In genomic region chr11:88330799-88331198, GRCm38 (mm10) we compare ENCODE assay signal across 9 mouse cellular contexts. TPM values are rescaled to one million over a fixed set of nuclear protein-coding genes. Genes with fewer than 3 reads are reported as not detected.
A peak's percentile ranks its signal among the peaks of the same experiment; 100 is the strongest.
DNase-seq lines count a peak whose midpoint lies in the region; ATAC-seq and TF ChIP-seq lines count a peak whose summit lies in the region.
"Had no signal": no experiment of that assay in that cellular context is flagged by ENCODE, and none has a peak within 500 bp of the region (broad histone marks: within the 10 kb centered on the region; RNA-seq: fewer than 3 reads in every experiment).

No protein-coding gene starts in this region.

- H3K27me3 ChIP-seq in forebrain, embryonic 10.5 days (ENCODE audit: poor library complexity, severe bottlenecking) = peaks cover 11% of the 10 kb centered on the region; the same call in 1 of the 2 replicates
- H3K27me3 ChIP-seq in forebrain, embryonic 11.5 days (ENCODE audit: control insufficient read depth, insufficient read depth, low read length) = no peaks in the 10 kb centered on the region
- no peaks in the 10 kb centered on the region for H3K27me3 ChIP-seq in heart, embryonic 13.5 days (replicated peaks)
- no peaks in the 10 kb centered on the region for H3K27me3 ChIP-seq in neural tube, embryonic 15.5 days (replicated peaks)
- H3K27me3 ChIP-seq in intestine, postnatal 0 days (replicated peaks; ENCODE audit: control insufficient read depth, insufficient read depth, low read length) = no peaks in the 10 kb centered on the region

- H3K4me3 ChIP-seq in forebrain, embryonic 10.5 days = no peak overlapping the region
- no peak overlapping the region for H3K4me3 ChIP-seq in forebrain, embryonic 11.5 days (ENCODE audit: low read depth, low read length)
- no peak overlapping the region for H3K4me3 ChIP-seq in heart, embryonic 13.5 days
- H3K4me3 ChIP-seq in neural tube, embryonic 15.5 days (replicated peaks) = no peak overlapping the region
- no peak overlapping the region for H3K4me3 ChIP-seq in intestine, postnatal 0 days (ENCODE audit: low read depth, low read length)

- ATAC-seq in forebrain, embryonic 11.5 days (replicated peaks; ENCODE audit: low FRiP score) = no peak
- no peak; the same call in 1 of the 2 replicates for ATAC-seq in heart, embryonic 13.5 days (ENCODE audit: extremely low read depth, insufficient number of reproducible peaks, low FRiP score, low TSS enrichment)
- ATAC-seq in neural tube, embryonic 15.5 days (ENCODE audit: low FRiP score) = peak; percentile 45; the same call in 1 of the 2 replicates
- no peak for ATAC-seq in intestine, postnatal 0 days

- H3K9me3 ChIP-seq in forebrain, embryonic 10.5 days = no peaks in the 10 kb centered on the region
- H3K9me3 ChIP-seq in forebrain, embryonic 11.5 days (ENCODE audit: control insufficient read depth, low read length) = no peaks in the 10 kb centered on the region
- no peaks in the 10 kb centered on the region for H3K9me3 ChIP-seq in heart, embryonic 13.5 days
- H3K9me3 ChIP-seq in neural tube, embryonic 15.5 days (replicated peaks) = no peaks in the 10 kb centered on the region
- H3K9me3 ChIP-seq in intestine, postnatal 0 days (ENCODE audit: control insufficient read depth) = no peaks in the 10 kb centered on the region

- 79% methylated on average over 11 of the region's 11 CpGs for WGBS in forebrain, embryonic 10.5 days
- 75% methylated on average over 11 of the region's 11 CpGs for WGBS in forebrain, embryonic 11.5 days
- WGBS in heart, embryonic 13.5 days = 35% methylated on average over 11 of the region's 11 CpGs
- WGBS in neural tube, embryonic 15.5 days = 45% methylated on average over 11 of the region's 11 CpGs
- 32% methylated on average over 11 of the region's 11 CpGs for WGBS in intestine, postnatal 0 days

- H3K9ac ChIP-seq in forebrain, embryonic 11.5 days (ENCODE audit: low read length) = no peak overlapping the region
- H3K9ac ChIP-seq in heart, embryonic 13.5 days = peak overlapping the region; percentile 52; the same call in 1 of the 2 replicates
- no peak overlapping the region for H3K9ac ChIP-seq in neural tube, embryonic 15.5 days (replicated peaks)
- H3K9ac ChIP-seq in intestine, postnatal 0 days (ENCODE audit: low read depth, low read length) = no peak overlapping the region

- no peak for TF ChIP-seq CTCF in intestine, postnatal 0 days (IDR thresholded peaks at IDR 0.05; ENCODE audit: low read depth)

- 0 out of 2 replicates have a peak overlapping the region, but pooled peaks have one; percentile 48 for H3K27ac ChIP-seq in forebrain, embryonic 10.5 days
- H3K27ac ChIP-seq in forebrain, embryonic 11.5 days (ENCODE audit: low read depth, low read length) = no peak overlapping the region
- peak overlapping the region; percentile 43 for H3K27ac ChIP-seq in heart, embryonic 13.5 days (replicated peaks)
- H3K27ac ChIP-seq in neural tube, embryonic 15.5 days (replicated peaks) = no peak overlapping the region; the same call in none of the 2 replicates
- no peak overlapping the region for H3K27ac ChIP-seq in intestine, postnatal 0 days (ENCODE audit: low read depth, low read length)

- no peak overlapping the region for H3K4me2 ChIP-seq in forebrain, embryonic 11.5 days (ENCODE audit: low read depth, low read length, severe bottlenecking)
- H3K4me2 ChIP-seq in heart, embryonic 13.5 days = peak overlapping the region; percentile 20
- no peak overlapping the region for H3K4me2 ChIP-seq in neural tube, embryonic 15.5 days
- no peak overlapping the region for H3K4me2 ChIP-seq in intestine, postnatal 0 days (replicated peaks; ENCODE audit: low read depth)

- no peak for DNase-seq in forebrain, embryonic 10.5 days (ENCODE audit: extremely low spot score, low spot score)
- no peak for DNase-seq in forebrain, embryonic 11.5 days (ENCODE audit: low spot score)
- DNase-seq in NIH3T3 (ENCODE audit: low read depth) = peak; percentile 47
- peak; percentile 7 to 18 for DNase-seq in left cerebral cortex, postnatal 25 days (ENCODE audit: low spot score in 2 of 2)
- no peak for DNase-seq in cerebellum, postnatal 25 days

- peaks cover 5% of the 10 kb centered on the region for H3K36me3 ChIP-seq in forebrain, embryonic 10.5 days (replicated peaks)
- H3K36me3 ChIP-seq in forebrain, embryonic 11.5 days (ENCODE audit: control insufficient read depth, insufficient read depth, low read length) = no peaks in the 10 kb centered on the region
- H3K36me3 ChIP-seq in heart, embryonic 13.5 days = 0 out of 2 replicates have a peak, but pooled peaks cover 4% of the 10 kb centered on the region
- no peaks in the 10 kb centered on the region for H3K36me3 ChIP-seq in neural tube, embryonic 15.5 days
- no peaks in the 10 kb centered on the region for H3K36me3 ChIP-seq in intestine, postnatal 0 days (ENCODE audit: control insufficient read depth, insufficient read depth)

- peaks cover 45% of the 10 kb centered on the region for H3K4me1 ChIP-seq in forebrain, embryonic 10.5 days
- H3K4me1 ChIP-seq in forebrain, embryonic 11.5 days (replicated peaks; ENCODE audit: control insufficient read depth, insufficient read depth, low read length) = 0 out of 2 replicates have a peak, but pooled peaks cover 3% of the 10 kb centered on the region
- H3K4me1 ChIP-seq in heart, embryonic 13.5 days = peaks cover 51% of the 10 kb centered on the region
- peaks cover 31% of the 10 kb centered on the region; the same call in 1 of the 2 replicates for H3K4me1 ChIP-seq in neural tube, embryonic 15.5 days
- 0 out of 2 replicates have a peak, but pooled peaks cover 3% of the 10 kb centered on the region for H3K4me1 ChIP-seq in intestine, postnatal 0 days (replicated peaks; ENCODE audit: control insufficient read depth, insufficient read depth, low read length)

- intact Hi-C loops in left cerebral cortex, postnatal 25 days (cut with DNase I) = no loop called here

RNA-seq across cellular contexts. Expression of gene Ccdc182, which starts 36.9 kb away (rescaled TPM):
- 0.17 and 0.73 TPM in 2 replicates for polyA plus RNA-seq in forebrain, embryonic 10.5 days (2016; fragmentation: Nextera tagmentation; extraction: Ambion mirVana)
- 0.23 and 0.94 TPM in 2 replicates for polyA plus RNA-seq in forebrain, embryonic 11.5 days (2014; fragmentation: Nextera tagmentation; extraction: Ambion mirVana)
- 0.11 TPM in 1 of 2 replicates, not detected in the other for polyA plus RNA-seq in heart, embryonic 13.5 days (2015; fragmentation: Nextera tagmentation; extraction: Ambion mirVana)
- total RNA-seq in left cerebral cortex, postnatal 25 days (2021) = not detected
- 0.13 and 0.15 TPM in 2 replicates for polyA plus RNA-seq in neural tube, embryonic 15.5 days (2015; fragmentation: Nextera tagmentation; extraction: Ambion mirVana)
- not detected in 2 replicates for polyA plus RNA-seq in intestine, postnatal 0 days (2015; fragmentation: Nextera tagmentation; extraction: Ambion mirVana)
- total RNA-seq: layer of hippocampus, postnatal 25 days had no signal

Comparison
In these comparisons a context has a peak if more than half of its experiments do, and no peak if none do; other contexts are left out.
1. H3K27ac ChIP-seq: peak in forebrain, embryonic 10.5 days (single experiment) and heart, embryonic 13.5 days (single experiment); none in forebrain, embryonic 11.5 days (single experiment), neural tube, embryonic 15.5 days (single experiment) and intestine, postnatal 0 days (single experiment).
2. DNase-seq: peak in NIH3T3 (single experiment) and left cerebral cortex, postnatal 25 days (2 of 2); none in forebrain, embryonic 10.5 days (single experiment), forebrain, embryonic 11.5 days (single experiment) and cerebellum, postnatal 25 days (0 of 2).